Mouse (Mus musculus): ENCODE data around the gene C330007P06Rik. TPM values are rescaled to one million over a fixed set of nuclear protein-coding genes. Genes with fewer than 3 reads are reported as not detected.
A peak's percentile ranks its signal among the peaks of the same experiment; 100 is the strongest.

The C330007P06Rik gene
- polyA plus RNA-seq (2012; rRNA removed) (18.0 and 21.1 TPM in 2 replicates), polyA plus RNA-seq (2014; fragmentation: Nextera tagmentation; extraction: Ambion mirVana) (34.6 and 35.8 TPM in 2 replicates)

DNA sequence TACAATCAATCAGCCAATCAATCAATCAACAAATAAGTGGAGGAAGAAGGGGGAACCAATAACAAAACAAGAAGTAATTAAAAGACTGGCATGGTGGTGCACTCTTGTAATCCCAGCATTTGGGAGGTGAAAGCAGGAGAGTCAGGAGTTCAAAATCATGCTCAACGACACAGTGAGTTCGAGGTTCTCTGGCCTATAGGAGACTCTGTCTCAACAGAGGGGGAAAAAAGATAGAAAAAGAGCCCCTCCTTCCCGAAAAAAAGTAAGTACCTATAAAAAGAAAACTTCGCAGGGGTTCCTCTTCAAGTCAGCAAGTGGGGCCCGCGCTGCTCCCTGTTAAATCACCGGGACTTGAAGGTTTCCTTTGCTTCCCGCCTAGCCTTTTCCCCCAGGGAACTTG lies at the start of gene C330007P06Rik, which contains the start of gene Ube2a:
Gene C330007P06Rik (minus strand): TSS at position 347 of the 400 bp plus-strand sequence.
Gene Ube2a (plus strand): TSS at position 136 of the 400 bp plus-strand sequence.
- ATAC-seq (ENCODE audit: low FRiP score, low read depth) (peak; percentile 35), DNase-seq (ENCODE audit: low spot score) (peak; percentile 4)
- no peaks in the 10 kb centered on the region for H3K36me3 ChIP-seq (ENCODE audit: control insufficient read depth, insufficient read depth, low read length)
- peak within 1 kb of the TSS; percentile 66 for H3K4me3 ChIP-seq (replicated peaks; ENCODE audit: low read length)
- H3K9ac ChIP-seq (ENCODE audit: low read depth, low read length, severe bottlenecking) = peak within 1 kb of the TSS; percentile 69
- peak within 1 kb of the TSS; percentile 47 for H3K4me2 ChIP-seq (replicated peaks; ENCODE audit: low read depth, low read length, severe bottlenecking)
- peaks cover 3% of the 10 kb centered on the region; the same call in 1 of the 2 replicates for H3K4me1 ChIP-seq (ENCODE audit: control insufficient read depth, insufficient read depth, low read length)
- H3K9me3 ChIP-seq (ENCODE audit: control insufficient read depth, low read length) = no peaks in the 10 kb centered on the region
- H3K27me3 ChIP-seq (ENCODE audit: control insufficient read depth, insufficient read depth, low read length) = no peaks in the 10 kb centered on the region
- peak within 1 kb of the TSS; percentile 79 for H3K27ac ChIP-seq (replicated peaks; ENCODE audit: low read depth, low read length)
- TF ChIP-seq POLR2A (IDR thresholded peaks at IDR 0.05; ENCODE audit: borderline replicate concordance, extremely low read depth, insufficient read depth, insufficient read length) = no peak
- 27% methylated on average over 8 of the region's 8 CpGs for WGBS

DNA sequence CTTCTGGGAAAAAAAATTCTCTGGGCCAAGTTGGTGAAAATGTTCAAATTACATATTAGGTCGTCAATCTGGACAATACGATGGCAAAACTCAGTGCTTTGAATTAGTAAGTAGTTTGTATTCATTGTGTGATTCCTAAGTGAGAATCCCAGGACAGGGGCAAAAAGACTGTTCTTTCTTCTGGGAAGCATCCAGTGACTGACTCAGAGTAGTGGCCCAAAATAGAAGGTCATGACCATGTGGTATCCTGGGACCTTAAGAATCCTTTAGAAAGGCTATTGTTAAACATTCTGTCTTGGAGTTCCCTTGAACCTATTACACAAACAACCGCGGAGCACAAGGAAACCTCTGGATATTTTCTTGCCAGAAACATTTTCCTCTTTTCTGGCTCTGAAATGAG lies 47.4 kb upstream of the C330007P06Rik start:
- ATAC-seq (ENCODE audit: low FRiP score, low read depth) = no peak
- no peak for DNase-seq (ENCODE audit: low spot score)
- H3K9ac ChIP-seq (ENCODE audit: low read depth, low read length, severe bottlenecking) = no peak overlapping the region
- H3K4me3 ChIP-seq (replicated peaks; ENCODE audit: low read length) = no peak overlapping the region
- no peak for TF ChIP-seq POLR2A (IDR thresholded peaks at IDR 0.05; ENCODE audit: borderline replicate concordance, extremely low read depth, insufficient read depth, insufficient read length)
- H3K27me3 ChIP-seq (ENCODE audit: control insufficient read depth, insufficient read depth, low read length) = no peaks in the 10 kb centered on the region
- no peaks in the 10 kb centered on the region for H3K4me1 ChIP-seq (ENCODE audit: control insufficient read depth, insufficient read depth, low read length)
- H3K27ac ChIP-seq (replicated peaks; ENCODE audit: low read depth, low read length) = no peak overlapping the region
- no peaks in the 10 kb centered on the region for H3K9me3 ChIP-seq (ENCODE audit: control insufficient read depth, low read length)
- 92% methylated on average over 4 of the region's 4 CpGs for WGBS
- H3K36me3 ChIP-seq (ENCODE audit: control insufficient read depth, insufficient read depth, low read length) = peaks cover 3% of the 10 kb centered on the region
- H3K4me2 ChIP-seq (replicated peaks; ENCODE audit: low read depth, low read length, severe bottlenecking) = no peak overlapping the region

DNA sequence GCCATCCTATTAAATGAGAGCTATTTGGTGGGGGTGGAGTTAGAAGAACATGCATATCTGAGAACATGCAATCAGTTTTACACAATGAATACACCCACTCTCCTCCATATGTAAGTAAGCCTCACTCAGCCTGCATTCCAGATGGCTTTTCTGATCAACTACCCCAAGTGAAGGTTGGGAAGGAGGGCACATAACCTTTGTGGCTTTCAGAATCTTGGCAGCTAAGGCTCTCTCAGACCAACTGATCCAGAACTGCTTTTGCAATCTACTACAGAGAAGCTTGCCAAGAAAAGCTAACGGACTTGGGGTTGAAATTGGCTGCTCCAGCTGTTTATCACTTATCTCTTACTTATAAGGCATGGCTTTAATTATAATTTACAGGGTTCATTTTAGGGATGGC lies 43.8 kb upstream of the C330007P06Rik start:
- H3K9me3 ChIP-seq (ENCODE audit: control insufficient read depth, low read length) = no peaks in the 10 kb centered on the region
- H3K4me1 ChIP-seq (ENCODE audit: control insufficient read depth, insufficient read depth, low read length) = no peaks in the 10 kb centered on the region
- no peak overlapping the region for H3K4me2 ChIP-seq (replicated peaks; ENCODE audit: low read depth, low read length, severe bottlenecking)
- no peak overlapping the region for H3K27ac ChIP-seq (replicated peaks; ENCODE audit: low read depth, low read length)
- no peak overlapping the region for H3K4me3 ChIP-seq (replicated peaks; ENCODE audit: low read length)
- H3K9ac ChIP-seq (ENCODE audit: low read depth, low read length, severe bottlenecking) = no peak overlapping the region
- no peak for TF ChIP-seq POLR2A (IDR thresholded peaks at IDR 0.05; ENCODE audit: borderline replicate concordance, extremely low read depth, insufficient read depth, insufficient read length)
- DNase-seq (ENCODE audit: low spot score) (no peak), ATAC-seq (ENCODE audit: low FRiP score, low read depth) (no peak)
- 77% methylated on average over 1 of the region's 1 CpGs for WGBS
- H3K27me3 ChIP-seq (ENCODE audit: control insufficient read depth, insufficient read depth, low read length) = no peaks in the 10 kb centered on the region
- no peaks in the 10 kb centered on the region for H3K36me3 ChIP-seq (ENCODE audit: control insufficient read depth, insufficient read depth, low read length)

DNA sequence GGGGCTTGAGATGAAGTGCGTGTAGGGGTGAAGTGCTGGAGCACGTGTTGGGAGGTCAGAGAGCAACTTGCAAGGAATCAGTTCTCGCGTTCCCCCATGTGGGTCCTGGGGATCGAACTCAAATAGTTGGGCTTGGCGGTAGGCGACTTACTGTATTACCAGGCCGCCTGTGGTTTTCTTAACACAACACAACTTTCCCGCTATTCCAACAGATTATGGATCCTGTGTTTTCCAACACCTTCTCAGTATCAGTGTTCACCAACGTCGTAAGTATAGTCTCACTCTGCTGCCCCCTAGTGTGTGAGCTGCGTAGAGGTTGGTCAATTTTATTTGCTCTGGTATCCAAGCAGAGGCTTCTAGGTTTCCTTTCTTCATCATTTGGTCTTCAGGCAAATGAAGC lies 37.4 kb upstream of the C330007P06Rik start:
- no peak for ATAC-seq (ENCODE audit: low FRiP score, low read depth)
- no peak for TF ChIP-seq POLR2A (IDR thresholded peaks at IDR 0.05; ENCODE audit: borderline replicate concordance, extremely low read depth, insufficient read depth, insufficient read length)
- no peak overlapping the region for H3K27ac ChIP-seq (replicated peaks; ENCODE audit: low read depth, low read length)
- WGBS = 46% methylated on average over 12 of the region's 12 CpGs
- H3K9ac ChIP-seq (ENCODE audit: low read depth, low read length, severe bottlenecking) = no peak overlapping the region
- 0 out of 2 replicates have a peak, but pooled peaks cover 3% of the 10 kb centered on the region for H3K36me3 ChIP-seq (ENCODE audit: control insufficient read depth, insufficient read depth, low read length)
- no peaks in the 10 kb centered on the region for H3K4me1 ChIP-seq (ENCODE audit: control insufficient read depth, insufficient read depth, low read length)
- H3K27me3 ChIP-seq (ENCODE audit: control insufficient read depth, insufficient read depth, low read length) = no peaks in the 10 kb centered on the region
- H3K4me3 ChIP-seq (replicated peaks; ENCODE audit: low read length) = no peak overlapping the region
- no peaks in the 10 kb centered on the region for H3K9me3 ChIP-seq (ENCODE audit: control insufficient read depth, low read length)
- peak; percentile 42 for DNase-seq (ENCODE audit: low spot score)
- no peak overlapping the region for H3K4me2 ChIP-seq (replicated peaks; ENCODE audit: low read depth, low read length, severe bottlenecking)

DNA sequence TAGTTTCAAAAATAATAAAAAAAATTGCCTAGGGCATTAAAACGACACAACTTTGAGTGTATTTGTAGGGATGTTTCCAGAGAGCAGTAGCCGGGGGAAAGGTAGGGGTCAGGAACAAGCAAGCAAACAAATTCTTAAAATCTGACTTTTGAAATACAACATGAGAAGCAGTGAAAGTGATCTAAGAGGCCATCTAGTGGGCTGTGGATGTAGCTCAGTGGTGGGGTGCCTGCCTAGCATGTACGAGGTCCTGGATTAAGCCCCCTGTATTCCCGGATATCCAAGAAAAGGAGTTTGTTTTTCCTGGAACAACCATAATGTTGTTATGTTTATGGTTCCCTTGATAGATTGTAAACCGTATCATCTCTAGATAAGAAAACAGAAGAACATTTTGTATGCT lies 32.6 kb upstream of the C330007P06Rik start:
- H3K9ac ChIP-seq (ENCODE audit: low read depth, low read length, severe bottlenecking) = no peak overlapping the region
- H3K27ac ChIP-seq (replicated peaks; ENCODE audit: low read depth, low read length) = no peak overlapping the region
- 37% methylated on average over 5 of the region's 5 CpGs for whole genome bisulfite sequencing
- no peak for ATAC-seq (ENCODE audit: low FRiP score, low read depth)
- H3K4me1 ChIP-seq (ENCODE audit: control insufficient read depth, insufficient read depth, low read length) = no peaks in the 10 kb centered on the region
- no peak for TF ChIP-seq POLR2A (IDR thresholded peaks at IDR 0.05; ENCODE audit: borderline replicate concordance, extremely low read depth, insufficient read depth, insufficient read length)
- no peak for DNase-seq (ENCODE audit: low spot score)
- no peaks in the 10 kb centered on the region for H3K9me3 ChIP-seq (ENCODE audit: control insufficient read depth, low read length)
- H3K4me2 ChIP-seq (replicated peaks; ENCODE audit: low read depth, low read length, severe bottlenecking) = no peak overlapping the region
- H3K4me3 ChIP-seq (replicated peaks; ENCODE audit: low read length) = no peak overlapping the region
- H3K36me3 ChIP-seq (ENCODE audit: control insufficient read depth, insufficient read depth, low read length) = no peaks in the 10 kb centered on the region
- no peaks in the 10 kb centered on the region for H3K27me3 ChIP-seq (ENCODE audit: control insufficient read depth, insufficient read depth, low read length)
